Mouse (Mus musculus) midbrain, embryonic 14.5 days (tissue): ENCODE results near the gene Hhip. TPM values are rescaled to one million over a fixed set of nuclear protein-coding genes. Genes with fewer than 3 reads are reported as not detected.
A peak's percentile ranks its signal among the peaks of the same experiment; 100 is the strongest.

Experiments used
- ATAC-seq: fragments of 200-750 bp; cut with Nextera tagmentation; 2 replicates; pipeline ENCODE4 v1.8.0; 2017; ENCODE audit warnings: moderate number of reproducible peaks, moderate library complexity; ENCODE audit not compliant: low FRiP score, low TSS enrichment
- DNase-seq: peaks from one replicate; pipeline ENCODE4 v3.0.0-alpha.2; 2015
- H3K27ac ChIP-seq: fragments of 300-500 bp; sonication (generic); replicated peaks from 2 replicates; pipeline ENCODE4 v1.5.1; 2014; ENCODE audit warnings: mild to moderate bottlenecking, low read depth, low read length, moderate library complexity
- H3K27me3 ChIP-seq: fragments of 300-500 bp; sonication (generic); 2 replicates; pipeline ENCODE4 v1.6.1; 2014; ENCODE audit warnings: low read length, control low read depth, mixed read lengths; ENCODE audit not compliant: control insufficient read depth, insufficient read depth
- H3K36me3 ChIP-seq: fragments of 300-500 bp; sonication (generic); 2 replicates; pipeline ENCODE4 v1.6.1; 2014; ENCODE audit warnings: low read length, control low read depth; ENCODE audit not compliant: control insufficient read depth, insufficient read depth
- H3K4me1 ChIP-seq: fragments of 300-500 bp; sonication (generic); 2 replicates; pipeline ENCODE4 v1.6.1; 2014; ENCODE audit warnings: mild to moderate bottlenecking, antibody characterized with exemption, low read length, control low read depth; ENCODE audit not compliant: control insufficient read depth, insufficient read depth
- H3K4me2 ChIP-seq: fragments of 300-500 bp; sonication (generic); 2 replicates; pipeline ENCODE4 v1.6.1; 2014; ENCODE audit warnings: mild to moderate bottlenecking, low read length, moderate library complexity
- H3K4me3 ChIP-seq: fragments of 300-500 bp; sonication (generic); replicated peaks from 2 replicates; pipeline ENCODE4 v1.5.1; 2014; ENCODE audit warnings: low read depth, low read length
- H3K9ac ChIP-seq: fragments of 300-500 bp; sonication (generic); replicated peaks from 2 replicates; pipeline ENCODE4 v1.6.1; 2014; ENCODE audit warnings: mild to moderate bottlenecking, low read length, moderate library complexity
- H3K9me3 ChIP-seq: fragments of 300-500 bp; sonication (generic); 2 replicates; pipeline ENCODE4 v1.6.1; 2016; ENCODE audit warnings: low read length, control low read depth, mixed read lengths; ENCODE audit not compliant: control insufficient read depth
- WGBS: fragments of 180-500 bp; shearing (Covaris S2); extraction: QIAGEN DNeasy Blood & Tissue Kit; methylation state at CpG from one replicate; pipeline ENCODE4 v1.1.7; 2014; 5-methylcytosine and 5-hydroxymethylcytosine counted together
- polyA plus RNA-seq: library from polyadenylated mRNA; unstranded; fragments of >200 nt; fragmentation: Nextera tagmentation; extraction: Ambion mirVana; gene quantifications from 2 replicates; pipeline ENCODE4 v1.2.1, GENCODE M21; 2014

Hhip gene
- polyA plus RNA-seq: 1.4 and 2.4 TPM in 2 replicates

DNA sequence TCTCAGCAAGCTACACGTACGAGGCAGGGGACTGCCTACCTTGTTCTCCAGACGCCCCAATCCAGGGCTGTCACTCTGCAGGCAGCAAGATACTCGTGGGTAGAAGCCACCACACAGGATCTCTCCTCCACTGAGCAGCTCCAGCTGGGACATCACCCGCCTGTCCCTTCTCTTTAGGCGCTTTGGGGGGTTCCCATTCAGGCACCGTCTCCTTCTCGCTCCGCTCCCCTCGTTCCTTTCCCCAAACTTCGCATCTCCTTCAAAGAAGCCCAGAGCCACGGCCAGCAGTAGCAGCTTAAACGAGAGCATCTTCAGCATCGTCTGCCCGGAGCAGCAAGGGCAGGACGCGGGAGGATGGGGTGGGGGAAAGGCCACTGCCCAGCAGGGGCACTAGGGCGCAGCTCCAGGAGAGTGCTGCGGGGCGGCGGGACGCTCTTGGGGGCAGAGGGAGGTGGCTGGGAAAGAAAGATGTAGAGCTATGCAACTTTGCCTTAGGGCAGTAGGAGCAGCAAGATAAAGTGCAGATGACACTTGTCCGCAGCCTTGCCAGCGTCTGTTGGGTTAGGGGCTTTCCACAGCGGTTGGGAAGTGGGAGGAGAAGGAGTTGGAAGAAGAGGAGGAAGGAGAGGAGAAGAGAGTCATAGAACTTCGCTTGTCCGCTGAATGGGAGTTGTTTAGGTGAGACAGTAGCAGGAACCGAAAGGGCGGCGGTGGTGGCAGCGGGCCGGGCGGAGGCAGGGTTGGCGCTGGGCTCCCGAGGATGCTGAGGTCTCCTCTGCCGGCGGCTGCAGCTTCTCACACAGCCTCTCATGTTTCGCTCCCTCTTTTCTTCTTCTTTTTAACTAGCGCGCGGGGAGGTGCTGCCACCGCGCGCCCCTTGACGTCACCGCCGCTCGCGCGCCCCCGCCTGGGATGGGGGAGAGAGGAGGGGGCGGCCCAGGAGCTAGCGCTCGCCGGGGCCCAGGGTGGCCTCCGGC is at the start of gene Hhip:
Hhip (minus strand) TSS at position 809 of the 977 bp plus-strand sequence.
- H3K27me3 ChIP-seq: peaks cover 65% of the 10 kb centered on the region
- no peak within 1 kb of the TSS for H3K27ac ChIP-seq
- peaks cover 19% of the 10 kb centered on the region; the same call in 1 of the 2 replicates for H3K4me1 ChIP-seq
- ATAC-seq (peak; percentile 77), DNase-seq (peak; percentile 82)
- peak within 1 kb of the TSS; percentile 49; the same call in 1 of the 2 replicates for H3K9ac ChIP-seq
- H3K36me3 ChIP-seq: no peaks in the 10 kb centered on the region
- H3K9me3 ChIP-seq: no peaks in the 10 kb centered on the region
- H3K4me3 ChIP-seq: peak within 1 kb of the TSS; percentile 51
- H3K4me2 ChIP-seq: peak within 1 kb of the TSS; percentile 94
- WGBS: under 1% methylated on average over 45 of the region's 56 CpGs

DNA sequence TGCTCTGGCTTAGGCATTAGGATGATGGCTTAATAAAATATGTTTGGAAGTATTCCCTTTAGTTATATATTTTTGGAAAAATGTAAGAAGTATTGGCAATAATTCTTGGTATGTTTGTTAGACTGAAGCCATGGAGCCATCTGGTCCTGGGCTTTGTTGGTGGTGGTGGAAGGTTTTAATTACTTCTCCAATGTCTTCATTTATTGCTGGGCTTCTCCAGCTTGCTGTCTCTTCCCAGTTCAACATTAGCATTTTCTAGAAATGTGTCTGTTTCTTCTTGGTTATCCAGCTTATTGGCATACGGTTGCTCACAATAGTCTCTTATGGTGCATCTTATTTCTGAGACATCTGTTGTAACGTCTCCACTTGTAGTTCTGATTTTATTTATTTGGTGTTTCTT is 29.2 kb upstream of the Hhip start:
- H3K36me3 ChIP-seq: no peaks in the 10 kb centered on the region
- H3K9me3 ChIP-seq: no peaks in the 10 kb centered on the region
- no peak overlapping the region for H3K27ac ChIP-seq
- H3K4me2 ChIP-seq: no peak overlapping the region
- no peaks in the 10 kb centered on the region for H3K27me3 ChIP-seq
- 0 out of 2 replicates have a peak, but pooled peaks cover 4% of the 10 kb centered on the region for H3K4me1 ChIP-seq
- H3K4me3 ChIP-seq: no peak overlapping the region
- 92% methylated on average over 2 of the region's 2 CpGs for WGBS
- H3K9ac ChIP-seq: no peak overlapping the region
- no peak for DNase-seq
- no peak for ATAC-seq

- WGBS: 0% methylated on average over 7 of the region's 12 CpGs
- no peaks in the 10 kb centered on the region for H3K9me3 ChIP-seq
- peaks cover 59% of the 10 kb centered on the region for H3K27me3 ChIP-seq
- H3K36me3 ChIP-seq: no peaks in the 10 kb centered on the region
- H3K9ac ChIP-seq: peak overlapping the region; percentile 49; the same call in 1 of the 2 replicates
- peaks cover 19% of the 10 kb centered on the region; the same call in 1 of the 2 replicates for H3K4me1 ChIP-seq
- ATAC-seq (peak; percentile 29; the same call in 1 of the 2 replicates), DNase-seq (peak; percentile 50)
- H3K27ac ChIP-seq: no peak overlapping the region
- peak overlapping the region; percentile 94 for H3K4me2 ChIP-seq
- peak overlapping the region; percentile 51 for H3K4me3 ChIP-seq
Observed at GRCm38 (mm10) chr8:80058193-80058592, 387 bp upstream of the Hhip start.

- DNase-seq (peak; percentile 12), ATAC-seq (0 out of 2 replicates have a peak, but pooled peaks have one; percentile 1)
- WGBS: 6% methylated on average over 13 of the region's 13 CpGs
- H3K4me1 ChIP-seq: peaks cover 19% of the 10 kb centered on the region; the same call in 1 of the 2 replicates
- H3K27ac ChIP-seq: no peak overlapping the region
- no peaks in the 10 kb centered on the region for H3K36me3 ChIP-seq
- H3K9me3 ChIP-seq: no peaks in the 10 kb centered on the region
- peaks cover 74% of the 10 kb centered on the region for H3K27me3 ChIP-seq
- peak overlapping the region; percentile 51 for H3K4me3 ChIP-seq
- no peak overlapping the region for H3K9ac ChIP-seq
- peak overlapping the region; percentile 94 for H3K4me2 ChIP-seq
Observed at GRCm38 (mm10) chr8:80056331-80057070, 1.3 kb downstream of the Hhip start.

- H3K4me3 ChIP-seq: peak overlapping the region; percentile 11
- H3K36me3 ChIP-seq: no peaks in the 10 kb centered on the region
- peak; percentile 32 for ATAC-seq
- WGBS: 2% methylated on average over 10 of the region's 10 CpGs
- no peaks in the 10 kb centered on the region for H3K9me3 ChIP-seq
- no peak overlapping the region for H3K27ac ChIP-seq
- no peak overlapping the region for H3K9ac ChIP-seq
- DNase-seq: peak; percentile 58
- H3K27me3 ChIP-seq: peaks cover 79% of the 10 kb centered on the region
- H3K4me2 ChIP-seq: peak overlapping the region; percentile 94
- H3K4me1 ChIP-seq: peaks cover 19% of the 10 kb centered on the region; the same call in 1 of the 2 replicates
Observed at GRCm38 (mm10) chr8:80055777-80056176, 2.0 kb downstream of the Hhip start.

GRCm38 (mm10) chr8:80055094-80055493 is 2.7 kb downstream of the Hhip start:
- no peak for ATAC-seq
- WGBS: 44% methylated on average over 6 of the region's 6 CpGs
- Histone ChIP-seq H3K27me3 (peaks cover 78% of the 10 kb centered on the region), H3K4me2 (peak overlapping the region; percentile 94; the same call in 1 of the 2 replicates), H3K27ac (no peak overlapping the region), H3K9ac (no peak overlapping the region), H3K4me1 (peaks cover 19% of the 10 kb centered on the region; the same call in 1 of the 2 replicates), H3K36me3 (no peaks in the 10 kb centered on the region), H3K9me3 (no peaks in the 10 kb centered on the region), H3K4me3 (no peak overlapping the region)
- no peak for DNase-seq

DNA sequence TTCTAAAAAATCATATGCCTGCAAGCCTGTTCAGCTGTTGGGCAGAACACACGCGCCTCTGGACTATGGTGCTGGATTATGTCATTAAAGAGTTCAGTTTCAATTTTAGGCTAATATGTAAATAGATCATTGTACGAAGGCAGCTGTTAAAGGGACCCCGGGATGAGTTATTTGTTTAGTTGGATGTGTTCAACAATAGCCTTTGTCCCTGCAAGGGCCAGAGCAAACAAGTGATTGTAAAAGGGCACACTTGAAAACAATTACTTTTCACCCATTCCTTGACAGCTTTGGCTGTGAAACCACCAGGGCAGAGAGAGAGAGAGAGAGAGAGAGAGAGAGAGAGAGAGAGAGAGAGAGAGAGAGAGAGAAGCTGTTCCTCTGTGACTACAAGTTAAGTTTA is 3.6 kb downstream of the Hhip start:
- H3K4me2 ChIP-seq: no peak overlapping the region
- H3K4me1 ChIP-seq: peaks cover 19% of the 10 kb centered on the region; the same call in 1 of the 2 replicates
- no peak overlapping the region for H3K9ac ChIP-seq
- H3K4me3 ChIP-seq: no peak overlapping the region
- no peaks in the 10 kb centered on the region for H3K9me3 ChIP-seq
- no peak overlapping the region for H3K27ac ChIP-seq
- DNase-seq (no peak), ATAC-seq (no peak)
- no peaks in the 10 kb centered on the region for H3K36me3 ChIP-seq
- H3K27me3 ChIP-seq: peaks cover 78% of the 10 kb centered on the region
- 3% methylated on average over 4 of the region's 4 CpGs for WGBS

DNA sequence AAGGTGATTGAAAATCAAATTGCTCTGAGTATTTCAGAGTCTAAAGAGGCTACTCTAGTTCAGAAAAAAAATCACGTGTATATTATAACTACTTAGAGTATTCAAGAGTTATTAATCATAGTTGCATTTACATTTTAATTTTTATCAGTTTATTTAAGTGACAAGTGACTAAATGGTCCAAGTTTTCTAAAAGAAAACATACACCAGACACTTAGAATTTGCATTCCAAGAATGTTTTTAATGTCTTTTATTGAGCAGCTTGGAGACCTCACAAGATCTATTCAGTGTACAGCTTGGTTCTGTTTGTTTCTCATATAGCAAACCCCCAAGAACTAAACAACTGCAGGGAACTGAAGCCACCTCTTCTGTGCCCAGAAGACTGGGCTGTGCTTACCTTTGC is 5.0 kb downstream of the Hhip start:
- ATAC-seq: no peak
- no peak overlapping the region for H3K9ac ChIP-seq
- no peak overlapping the region for H3K4me3 ChIP-seq
- WGBS: 77% methylated on average over 1 of the region's 1 CpGs
- no peak for DNase-seq
- H3K9me3 ChIP-seq: no peaks in the 10 kb centered on the region
- H3K36me3 ChIP-seq: no peaks in the 10 kb centered on the region
- H3K27ac ChIP-seq: no peak overlapping the region
- peaks cover 79% of the 10 kb centered on the region for H3K27me3 ChIP-seq
- peaks cover 19% of the 10 kb centered on the region; the same call in 1 of the 2 replicates for H3K4me1 ChIP-seq
- H3K4me2 ChIP-seq: no peak overlapping the region
